Mouse (Mus musculus) liver, embryonic 16.5 days (tissue): Measurements from ENCODE around the gene Mdn1. TPM values are rescaled to one million over a fixed set of nuclear protein-coding genes. Genes with fewer than 3 reads are reported as not detected.

Experiments used
- ATAC-seq: fragments of 200-750 bp; cut with Nextera tagmentation; 2 replicates; pipeline ENCODE4 v1.8.0; 2017; ENCODE audit warnings: low read depth, mild to moderate bottlenecking, moderate number of reproducible peaks, moderate library complexity
- H3K27ac ChIP-seq: fragments of 300-500 bp; sonication (generic); 2 replicates; pipeline ENCODE4 v1.5.1; 2014; ENCODE audit warnings: mild to moderate bottlenecking, low read length
- H3K27me3 ChIP-seq: fragments of 300-500 bp; sonication (generic); 2 replicates; pipeline ENCODE4 v1.6.1; 2014; ENCODE audit warnings: low read depth, low read length, mixed read lengths; ENCODE audit not compliant: control insufficient read depth, insufficient read depth
- H3K36me3 ChIP-seq: fragments of 300-500 bp; sonication (generic); 2 replicates; pipeline ENCODE4 v1.6.1; 2014; ENCODE audit warnings: mild to moderate bottlenecking; ENCODE audit not compliant: control insufficient read depth, insufficient read depth
- H3K4me1 ChIP-seq: fragments of 300-500 bp; sonication (generic); 2 replicates; pipeline ENCODE4 v1.6.1; 2014; ENCODE audit warnings: low read depth, low read length, mixed read lengths; ENCODE audit not compliant: control insufficient read depth
- H3K4me2 ChIP-seq: fragments of 300-500 bp; sonication (generic); 2 replicates; pipeline ENCODE4 v1.6.1; 2014; ENCODE audit warnings: low read depth, low read length, mixed read lengths
- H3K4me3 ChIP-seq: fragments of 300-500 bp; sonication (generic); 2 replicates; pipeline ENCODE4 v1.5.1; 2014; ENCODE audit warnings: low read depth, mild to moderate bottlenecking, low read length
- H3K9ac ChIP-seq: fragments of 300-500 bp; sonication (generic); 2 replicates; pipeline ENCODE4 v1.6.1; 2014; ENCODE audit warnings: low read depth, low read length
- H3K9me3 ChIP-seq: fragments of 300-500 bp; sonication (generic); replicated peaks from 2 replicates; pipeline ENCODE4 v1.6.1; 2016; ENCODE audit warnings: low read length; ENCODE audit not compliant: control insufficient read depth
- WGBS: fragments of 180-500 bp; shearing (Covaris S2); extraction: QIAGEN DNeasy Blood & Tissue Kit; methylation state at CpG from one replicate; pipeline ENCODE4 v1.1.7; 2014; ENCODE audit not compliant: insufficient replicate concordance; 5-methylcytosine and 5-hydroxymethylcytosine counted together
- polyA plus RNA-seq: library from polyadenylated mRNA; unstranded; fragments of >200 nt; fragmentation: Nextera tagmentation; extraction: Ambion mirVana; gene quantifications from 2 replicates; pipeline ENCODE4 v1.2.1, GENCODE M21; 2015

The Mdn1 gene
- polyA plus RNA-seq, result 2.5 and 3.1 TPM in 2 replicates

DNA sequence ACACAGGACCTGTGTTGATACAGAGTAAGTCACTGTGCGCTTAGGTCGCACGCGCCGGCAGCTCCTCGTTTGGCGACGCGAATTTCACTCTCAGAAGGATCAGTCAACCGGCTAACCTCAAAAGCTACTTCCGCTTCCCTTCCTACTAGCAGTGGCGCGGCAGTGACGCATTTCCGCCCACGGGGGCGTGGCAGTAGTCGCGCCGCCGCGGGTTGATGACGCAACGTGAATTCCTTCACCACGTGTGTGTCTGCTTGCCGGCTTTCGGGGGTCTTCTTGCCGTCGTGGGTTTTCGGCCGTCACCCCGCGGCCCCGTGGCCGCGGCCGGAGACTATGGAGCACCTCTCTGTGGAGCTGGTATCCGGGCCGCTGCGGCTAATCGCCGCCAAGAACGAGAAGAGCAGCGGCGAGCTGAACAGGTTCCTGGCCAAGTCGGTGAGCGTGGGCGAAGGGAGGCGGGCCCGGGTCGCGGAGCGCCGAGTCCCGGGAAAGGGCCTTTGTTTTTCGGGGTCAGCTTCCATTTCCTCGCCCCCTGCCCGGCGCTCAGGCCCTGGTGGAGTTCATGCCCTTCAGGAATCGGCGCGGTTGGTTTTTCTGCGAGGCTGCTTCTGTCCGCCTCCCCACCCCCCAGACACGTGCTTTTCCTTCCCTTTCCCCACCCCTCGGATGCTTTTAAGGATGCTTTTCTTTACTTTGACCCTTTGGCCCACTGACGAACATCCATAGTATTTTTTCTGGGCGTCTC, at the start of gene Mdn1:
TSS of gene Mdn1 (plus strand) at position 202 of the 745 bp plus-strand sequence.
- WGBS, result under 1% methylated on average over 68 of the region's 68 CpGs
- Histone ChIP-seq H3K36me3 (peaks cover 7% of the 10 kb centered on the region), H3K9me3 (no peaks in the 10 kb centered on the region), H3K27me3 (no peaks in the 10 kb centered on the region), H3K4me3 (peak within 1 kb of the TSS; percentile 71), H3K4me1 (peaks cover 7% of the 10 kb centered on the region), H3K9ac (peak within 1 kb of the TSS; percentile 69), H3K4me2 (peak within 1 kb of the TSS; percentile 74), H3K27ac (peak within 1 kb of the TSS; percentile 61)
- peak; percentile 88 for ATAC-seq

DNA sequence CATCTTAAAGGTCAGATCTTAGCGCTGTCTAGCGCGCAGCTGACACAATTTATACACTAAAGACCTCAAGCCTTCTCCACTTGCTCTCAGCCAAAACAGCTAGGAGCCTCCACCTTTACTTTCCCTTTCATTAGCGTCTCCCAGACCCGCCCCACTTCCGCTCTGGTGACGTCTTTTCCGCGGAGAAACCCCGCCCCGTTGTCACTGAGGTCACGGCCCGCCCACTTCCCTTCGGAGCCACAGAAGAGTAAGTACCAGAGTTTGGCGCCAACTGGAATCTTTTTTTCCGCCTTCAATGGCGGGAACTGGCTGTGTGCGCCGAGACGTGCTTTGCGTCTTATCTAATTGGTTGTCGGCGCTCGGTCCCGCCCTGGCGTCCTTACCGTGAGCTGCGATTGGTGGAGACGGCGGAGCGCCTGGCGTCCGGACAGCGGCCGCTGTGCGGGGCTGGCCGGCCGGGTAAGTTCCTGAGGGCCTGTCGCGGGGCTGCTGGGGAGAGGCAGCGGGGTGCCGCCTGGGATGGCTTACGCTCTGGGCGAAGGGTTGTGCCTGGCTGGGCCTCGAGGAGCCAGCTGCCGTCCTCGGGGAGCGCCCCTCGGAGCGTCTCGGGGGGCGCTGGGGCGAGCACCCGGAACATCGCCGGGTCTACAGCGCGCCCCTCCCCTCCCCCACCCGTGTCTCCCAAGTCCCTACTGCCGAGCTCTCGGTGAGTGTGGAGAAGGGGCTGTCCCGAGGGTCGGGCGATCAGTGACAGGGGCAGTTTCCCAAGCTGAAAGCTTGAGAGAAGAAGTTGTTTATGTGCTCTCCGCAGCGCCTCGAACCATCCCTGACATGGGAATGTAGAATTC, 41.7 kb upstream of the Mdn1 start, which contains the start of gene Casp8ap2:
TSS of gene Casp8ap2 (plus strand) at position 418 of the 848 bp plus-strand sequence.
- under 1% methylated on average over 67 of the region's 67 CpGs for WGBS
- Histone ChIP-seq H3K27me3 (no peaks in the 10 kb centered on the region), H3K4me2 (peak within 1 kb of the TSS; percentile 86), H3K9ac (peak within 1 kb of the TSS; percentile 91), H3K36me3 (no peaks in the 10 kb centered on the region), H3K9me3 (no peaks in the 10 kb centered on the region), H3K4me3 (peak within 1 kb of the TSS; percentile 89), H3K27ac (peak within 1 kb of the TSS; percentile 85), H3K4me1 (peaks cover 14% of the 10 kb centered on the region)
- peak; percentile 96 for ATAC-seq

DNA sequence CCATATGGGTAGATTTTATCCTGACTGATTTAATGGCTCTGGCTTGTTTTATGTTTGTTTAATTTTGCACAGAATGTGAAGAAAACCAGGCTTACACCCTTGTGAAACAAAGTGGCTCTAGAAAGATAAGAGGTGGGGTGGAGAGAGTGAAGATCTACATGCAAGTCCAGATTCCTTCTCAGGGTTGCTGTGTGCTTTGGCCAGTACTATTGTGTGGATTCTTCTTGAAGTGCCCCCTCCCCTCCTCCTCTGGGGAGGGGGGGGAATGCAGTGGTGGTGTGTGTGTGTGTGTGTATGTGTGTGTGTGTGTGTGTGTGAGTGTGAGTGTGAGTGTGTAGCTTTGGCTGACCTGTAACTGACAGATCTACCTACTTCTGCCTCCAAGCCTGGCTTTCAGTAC, 35.3 kb upstream of the Mdn1 start:
- Histone ChIP-seq H3K4me1 (peaks cover 6% of the 10 kb centered on the region), H3K36me3 (peaks cover 5% of the 10 kb centered on the region; the same call in 1 of the 2 replicates), H3K9me3 (no peaks in the 10 kb centered on the region), H3K4me3 (no peak overlapping the region), H3K9ac (no peak overlapping the region), H3K4me2 (no peak overlapping the region), H3K27ac (no peak overlapping the region), H3K27me3 (no peaks in the 10 kb centered on the region)
- ATAC-seq, result no peak

DNA sequence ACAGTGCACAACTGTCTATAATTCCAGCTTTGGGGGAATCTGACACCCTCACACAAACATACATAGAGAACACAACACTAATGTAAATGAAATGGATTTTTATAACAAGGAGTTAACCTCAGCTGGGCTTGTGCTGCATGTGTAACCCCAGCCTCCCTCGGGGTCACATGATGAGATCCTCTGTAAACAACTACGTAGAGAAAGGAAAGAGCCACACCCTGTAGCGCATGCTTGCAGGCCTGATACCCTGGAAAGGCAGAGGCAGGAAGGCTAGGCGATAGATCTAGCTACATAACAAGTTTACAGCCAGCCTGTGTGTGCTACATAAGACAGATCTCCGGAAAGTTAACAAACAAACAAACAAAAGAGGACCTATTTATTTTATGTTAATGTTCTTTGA, 5.2 kb upstream of the Mdn1 start:
- 0 out of 2 replicates have a peak, but pooled peaks have one; percentile 53 for ATAC-seq
- Histone ChIP-seq H3K27me3 (no peaks in the 10 kb centered on the region), H3K27ac (no peak overlapping the region), H3K4me2 (no peak overlapping the region), H3K4me1 (no peaks in the 10 kb centered on the region; the same call in 1 of the 2 replicates), H3K4me3 (no peak overlapping the region), H3K9me3 (no peaks in the 10 kb centered on the region), H3K36me3 (peaks cover 20% of the 10 kb centered on the region), H3K9ac (no peak overlapping the region)
- WGBS, result 46% methylated on average over 5 of the region's 5 CpGs

DNA sequence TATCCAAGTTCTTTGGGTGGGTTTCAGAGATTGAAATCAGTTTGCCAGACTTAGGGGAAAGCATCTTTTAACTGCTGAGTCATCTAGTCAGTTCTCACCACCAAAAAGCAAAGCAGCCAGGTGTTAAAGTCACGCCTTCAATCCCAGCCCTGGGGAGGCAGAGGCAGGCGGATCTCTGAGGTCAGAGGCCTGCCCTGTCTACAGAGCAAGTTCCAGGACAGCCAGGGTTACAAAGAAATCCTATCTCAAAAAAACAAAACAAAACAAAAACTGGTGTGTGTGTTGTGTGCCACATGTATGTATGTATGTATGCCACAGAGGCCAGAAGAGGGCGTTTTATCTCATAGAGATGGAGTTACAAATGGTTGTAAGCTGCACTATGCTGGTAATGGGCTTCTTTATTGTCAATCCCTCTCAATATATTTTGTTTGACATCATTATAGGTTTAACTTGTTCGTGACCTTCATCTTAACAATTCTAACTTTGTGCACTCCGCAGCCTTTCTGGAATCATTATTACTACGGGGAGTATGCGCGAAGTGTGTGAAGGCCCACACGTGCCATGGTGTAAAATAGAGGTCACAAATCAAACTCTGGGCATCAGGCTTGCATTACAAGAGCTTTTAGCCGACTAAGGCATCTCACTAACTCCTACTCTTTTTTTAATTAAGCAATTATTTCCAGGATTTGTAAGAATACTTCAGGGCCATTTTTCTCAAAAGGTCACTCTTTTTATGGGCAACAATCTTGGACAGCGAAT, 594 bp upstream of the Mdn1 start:
- WGBS, result 55% methylated on average over 11 of the region's 11 CpGs
- Histone ChIP-seq H3K27ac (peak overlapping the region; percentile 61), H3K9me3 (no peaks in the 10 kb centered on the region), H3K9ac (peak overlapping the region; percentile 34), H3K4me1 (peaks cover 7% of the 10 kb centered on the region), H3K4me3 (peak overlapping the region; percentile 71), H3K4me2 (peak overlapping the region; percentile 74), H3K27me3 (no peaks in the 10 kb centered on the region), H3K36me3 (peaks cover 7% of the 10 kb centered on the region)
- ATAC-seq, result no peak

DNA sequence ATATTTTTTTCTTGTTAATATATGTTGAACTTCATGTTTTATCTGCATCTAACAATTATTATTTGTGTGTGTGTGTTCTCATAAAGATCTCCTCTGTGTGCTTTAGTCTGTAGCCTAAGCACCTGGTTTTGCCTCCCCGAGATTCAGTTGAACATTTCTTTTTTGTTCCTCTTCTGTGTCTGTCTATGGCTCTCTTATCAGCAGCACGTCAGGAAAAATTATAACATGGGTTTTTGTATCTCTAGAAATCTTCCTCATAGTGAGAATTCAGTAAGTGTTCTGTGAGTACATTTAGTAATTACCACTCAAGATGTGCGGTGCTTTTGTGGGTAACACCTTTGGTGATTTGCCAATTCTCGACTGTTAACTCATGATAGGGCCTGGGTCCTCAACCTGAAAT, 8.9 kb downstream of the Mdn1 start:
- H3K27me3 ChIP-seq, result no peaks in the 10 kb centered on the region
- no peaks in the 10 kb centered on the region for H3K9me3 ChIP-seq
- H3K36me3 ChIP-seq, result peaks cover 7% of the 10 kb centered on the region
- no peak overlapping the region for H3K4me3 ChIP-seq
- H3K9ac ChIP-seq, result no peak overlapping the region
- ATAC-seq, result no peak
- no peak overlapping the region for H3K27ac ChIP-seq
- 60% methylated on average over 4 of the region's 4 CpGs for WGBS
- H3K4me1 ChIP-seq, result no peaks in the 10 kb centered on the region
- no peak overlapping the region for H3K4me2 ChIP-seq

DNA sequence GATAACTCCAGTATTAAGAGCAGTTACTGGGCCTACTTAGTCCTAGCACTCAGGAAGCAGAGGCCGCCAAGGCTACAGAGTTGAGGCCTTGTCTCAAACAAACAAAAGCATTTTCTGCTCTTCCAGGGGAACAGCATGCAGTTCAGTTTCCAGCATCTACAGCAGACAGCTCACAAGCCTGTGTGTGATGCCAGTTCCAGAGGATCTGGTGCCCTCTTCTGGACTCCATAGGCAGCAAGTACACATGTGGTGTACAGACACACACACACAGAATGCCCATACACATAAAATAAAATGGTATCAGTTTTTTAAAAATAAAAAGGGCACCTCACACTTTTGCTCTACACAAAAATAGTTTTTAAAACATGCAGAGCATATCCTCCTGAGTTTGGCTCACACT, 11.4 kb downstream of the Mdn1 start:
- Histone ChIP-seq H3K36me3 (peaks cover 9% of the 10 kb centered on the region), H3K9me3 (no peaks in the 10 kb centered on the region), H3K4me1 (no peaks in the 10 kb centered on the region), H3K4me3 (no peak overlapping the region), H3K4me2 (no peak overlapping the region), H3K27ac (no peak overlapping the region), H3K9ac (no peak overlapping the region), H3K27me3 (no peaks in the 10 kb centered on the region)
- ATAC-seq, result no peak
- WGBS, result 74% methylated on average over 1 of the region's 1 CpGs

DNA sequence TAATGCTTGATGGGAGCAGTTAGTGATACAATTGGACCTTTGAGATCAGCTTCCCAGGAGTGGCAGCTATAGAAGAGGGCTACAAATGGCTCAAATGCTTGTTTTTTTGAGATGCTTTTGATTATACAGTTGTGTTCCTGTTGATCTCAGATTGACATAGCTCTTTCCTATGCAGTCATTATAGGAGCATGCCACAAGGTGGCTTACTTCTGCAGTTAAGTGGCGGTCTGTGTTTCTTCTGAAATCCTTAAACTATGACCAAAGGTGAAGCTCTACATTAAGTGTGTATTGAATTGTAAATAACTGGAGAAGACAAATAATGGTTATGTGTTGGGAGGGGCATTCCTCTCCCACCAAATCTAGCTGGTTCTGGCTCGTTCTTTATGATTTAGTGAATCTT, 12.9 kb downstream of the Mdn1 start:
- no peak for ATAC-seq
- Histone ChIP-seq H3K9ac (no peak overlapping the region), H3K27ac (no peak overlapping the region), H3K36me3 (peaks cover 6% of the 10 kb centered on the region; the same call in 1 of the 2 replicates), H3K4me2 (no peak overlapping the region), H3K27me3 (no peaks in the 10 kb centered on the region), H3K4me3 (no peak overlapping the region), H3K4me1 (no peaks in the 10 kb centered on the region), H3K9me3 (no peaks in the 10 kb centered on the region)
- WGBS, result 71% methylated on average over 2 of the region's 2 CpGs
